Mouse (Mus musculus) c-Kit-positive CD71-positive TER-119-negative erythroid progenitor cells, embryonic 14.5 days (primary cell): ENCODE results near the gene Marveld3.

Source experiments
- DNase-seq: peaks from one replicate; pipeline ENCODE4 v3.0.0-alpha.2; 2013; ENCODE audit warnings: low read depth

The Marveld3 gene

GRCm38 (mm10) chr8:109964106-109964505 is 2.1 kb upstream of the Marveld3 start:
- no peak for DNase-seq

DNA sequence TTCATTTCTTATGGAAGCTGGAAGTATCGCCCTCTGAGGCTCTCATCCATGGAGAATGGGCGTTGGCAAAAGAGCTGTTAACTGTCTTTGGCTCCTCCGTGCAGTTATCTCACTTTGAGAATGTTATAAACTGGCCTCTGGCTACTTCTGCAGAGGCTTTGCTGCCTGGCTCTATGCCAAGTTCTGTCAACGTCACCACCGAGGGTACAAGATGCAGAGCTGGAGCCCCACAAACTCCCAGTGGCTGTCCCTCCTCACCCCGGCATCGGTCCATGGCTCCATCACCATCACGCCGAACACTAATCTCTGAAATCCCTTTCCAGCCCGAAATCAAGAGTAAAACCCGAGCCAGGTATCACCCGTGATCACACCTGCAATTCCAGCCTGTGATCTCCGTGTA is 1.4 kb upstream of the Marveld3 start:
- no peak for DNase-seq

GRCm38 (mm10) chr8:109962896-109963295 is 893 bp upstream of the Marveld3 start:
- DNase-seq = no peak

GRCm38 (mm10) chr8:109959112-109959511 is 2.9 kb downstream of the Marveld3 start:
- no peak for DNase-seq

GRCm38 (mm10) chr8:109958036-109958655 is 3.9 kb downstream of the Marveld3 start:
- no peak for DNase-seq

DNA sequence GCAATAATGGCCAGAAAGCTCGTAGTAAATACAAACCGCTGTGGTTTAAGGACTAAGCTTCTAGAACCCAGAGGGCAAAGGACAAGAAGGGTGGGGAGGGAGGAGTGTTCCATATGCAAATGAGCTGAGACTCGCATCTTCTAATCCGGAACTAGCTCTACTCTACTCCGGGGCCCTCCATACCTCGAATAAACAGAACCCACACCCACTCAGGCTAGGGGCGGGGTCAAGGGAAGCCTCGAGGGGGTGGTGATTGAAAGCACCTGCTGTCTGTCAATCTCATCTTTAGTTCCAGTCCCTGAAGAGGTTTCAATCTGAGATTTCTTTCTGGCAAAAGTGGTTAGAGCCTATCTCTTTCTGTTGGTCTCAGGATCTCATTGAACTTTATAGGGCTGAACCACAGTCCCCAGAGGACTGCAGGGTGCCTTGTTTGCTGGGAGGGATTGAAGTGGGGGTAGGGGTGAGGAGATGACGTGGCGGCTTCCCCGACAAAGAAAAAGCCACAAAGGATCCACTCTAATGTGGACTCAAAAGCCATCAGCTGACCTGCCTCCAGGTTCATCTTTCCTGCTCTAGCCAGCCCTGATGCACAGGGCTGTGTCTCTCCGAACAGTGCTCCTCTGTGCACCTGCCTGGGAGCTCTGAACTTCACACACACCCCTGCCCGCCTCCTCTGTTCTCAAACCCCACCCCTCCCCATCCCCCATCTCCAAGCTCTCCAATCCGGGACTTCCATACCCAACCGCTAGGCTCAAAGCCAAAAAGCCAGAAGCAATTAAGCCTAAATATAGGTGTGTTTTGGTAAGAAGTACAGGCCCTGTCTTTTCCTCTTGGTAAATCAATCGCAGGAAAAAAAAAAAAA is 4.6 kb downstream of the Marveld3 start:
- no peak for DNase-seq

GRCm38 (mm10) chr8:109954486-109954948 is 7.5 kb downstream of the Marveld3 start:
- DNase-seq = no peak

DNA sequence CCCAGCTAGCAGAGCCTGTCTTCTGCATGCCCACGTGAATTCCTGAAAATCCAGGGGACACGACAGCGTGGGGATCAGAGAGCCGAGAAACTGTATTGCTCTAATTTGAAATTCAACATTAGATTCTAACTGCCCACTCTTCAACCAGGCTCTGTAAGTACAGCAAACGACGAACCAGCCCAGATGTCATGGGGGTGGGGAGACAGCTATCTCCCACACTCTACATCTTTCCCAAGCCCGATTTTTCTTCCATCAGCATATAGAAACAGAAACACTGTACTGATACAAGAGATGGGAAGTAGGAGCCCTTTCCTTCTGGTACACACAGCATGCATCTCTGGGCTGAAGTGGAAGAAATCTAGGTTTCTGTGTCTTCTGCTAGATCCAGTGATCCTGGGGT is 9.8 kb downstream of the Marveld3 start:
- no peak for DNase-seq

DNA sequence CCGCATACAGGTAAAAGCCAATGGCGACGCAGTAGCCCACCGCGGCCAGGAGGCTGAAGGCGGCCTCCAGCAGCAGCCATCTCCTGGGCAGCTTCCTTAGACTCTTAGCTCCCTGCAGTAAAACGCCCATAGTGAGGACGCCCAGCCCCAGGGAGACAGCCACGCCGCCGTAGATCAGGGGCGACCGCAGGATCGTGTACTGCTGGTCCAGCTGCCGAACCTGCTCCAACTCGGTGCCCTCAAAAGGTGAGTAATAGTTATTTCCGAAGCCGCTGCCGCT is 13.8 kb downstream of the Marveld3 start:
- no peak for DNase-seq

- DNase-seq = no peak
These were observed 14.3 kb downstream of the Marveld3 start for GRCm38 (mm10) chr8:109947447-109948284.

DNA sequence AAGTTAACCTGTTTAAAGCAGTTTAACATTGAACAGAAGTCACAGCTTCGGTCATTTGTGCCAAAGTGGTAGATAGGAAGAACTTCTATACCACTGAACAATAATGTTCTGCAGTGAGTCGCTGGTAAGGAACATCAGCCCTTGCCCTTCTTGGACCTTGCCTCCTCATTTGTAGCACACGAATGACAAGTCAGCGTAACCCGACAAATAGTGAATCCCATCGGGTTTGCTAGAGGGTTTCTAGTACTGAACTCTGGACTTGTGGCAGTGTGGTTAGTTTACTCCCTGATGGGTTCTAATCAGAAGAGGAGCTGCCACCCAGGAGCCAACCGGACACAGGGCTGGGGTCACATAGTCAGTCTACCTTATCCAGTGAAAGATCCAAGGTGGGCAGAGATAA is 15.7 kb downstream of the Marveld3 start:
- DNase-seq = no peak

DNA sequence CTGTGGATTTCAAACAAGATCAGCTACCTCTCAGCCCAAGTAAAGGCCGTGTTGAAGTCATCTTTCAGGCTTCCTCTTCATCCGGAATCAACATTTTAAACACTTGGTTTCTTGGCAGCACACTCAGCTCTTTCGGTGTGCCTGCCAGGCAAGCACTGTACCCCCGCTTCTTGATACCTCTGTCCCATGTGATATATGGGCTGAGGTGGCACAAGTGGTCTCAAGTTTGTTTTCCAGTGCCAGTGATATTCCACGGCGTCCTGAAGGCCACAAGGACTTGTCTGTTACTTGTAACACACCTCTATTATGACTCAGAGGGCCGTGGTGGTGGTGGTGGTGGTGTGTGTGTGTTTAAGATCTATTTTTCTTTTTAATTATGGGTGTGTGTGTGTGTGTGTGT is 16.3 kb downstream of the Marveld3 start:
- DNase-seq = no peak

DNA sequence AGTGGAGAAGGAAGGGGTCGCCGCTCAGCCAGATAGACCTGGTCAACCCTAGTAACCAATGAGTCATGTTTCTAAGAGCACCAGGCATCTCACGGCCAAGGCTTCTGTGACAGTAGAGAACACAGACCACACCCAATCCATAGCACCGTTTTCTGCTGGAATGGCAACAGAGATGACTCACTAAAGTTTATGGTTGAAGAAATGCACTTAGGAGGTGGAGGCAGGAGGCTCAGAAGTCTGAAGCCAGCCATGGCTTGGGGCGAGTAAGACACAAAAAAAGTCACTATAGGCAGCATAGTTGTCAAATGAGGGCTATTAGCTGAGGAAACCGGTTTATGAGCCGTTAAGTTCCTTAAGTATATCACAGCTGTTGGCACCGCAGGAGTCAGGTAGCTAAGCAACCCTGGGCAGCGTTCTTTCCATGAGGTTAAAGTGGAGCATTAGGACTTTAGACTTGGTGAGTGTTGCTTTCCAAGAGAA is 16.8 kb downstream of the Marveld3 start:
- no peak for DNase-seq

DNA sequence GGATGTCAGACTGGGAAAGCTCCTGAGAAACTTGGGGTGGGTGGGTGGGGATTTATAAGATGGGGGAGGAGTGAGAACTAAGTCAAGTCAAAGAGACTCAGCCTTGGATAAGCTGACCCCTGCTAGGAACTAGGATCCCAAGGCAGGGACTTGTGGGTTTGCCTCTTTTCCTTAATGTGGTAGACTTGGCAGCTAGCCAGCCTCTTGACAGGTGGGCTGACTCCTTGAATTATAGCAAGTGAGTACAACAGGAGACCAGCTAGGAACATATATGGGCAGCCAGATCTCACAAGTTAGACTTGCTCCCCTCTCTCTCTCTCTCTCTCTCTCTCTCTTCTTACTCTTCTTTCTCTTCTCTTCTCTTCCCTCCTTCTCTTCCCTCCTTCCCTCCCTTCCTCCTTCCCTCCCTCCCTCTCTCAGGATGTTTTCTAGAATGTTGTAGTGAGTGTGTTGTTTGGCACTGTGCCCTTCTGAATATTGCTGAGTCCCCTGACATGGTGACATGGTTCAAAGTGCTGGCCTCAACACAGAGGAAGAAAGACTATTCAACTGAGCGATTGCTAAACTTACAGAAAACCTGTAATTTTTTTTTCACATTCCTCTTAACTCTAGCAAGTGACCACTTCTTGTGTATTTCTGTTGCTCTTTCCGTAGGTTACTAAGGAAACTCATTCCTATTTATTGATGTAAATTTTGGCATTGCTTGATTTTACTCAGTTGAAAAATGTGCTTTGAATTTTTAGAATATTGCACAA is 20.2 kb downstream of the Marveld3 start:
- no peak for DNase-seq

GRCm38 (mm10) chr8:109920406-109921390 is 41.3 kb downstream of the Marveld3 start:
- no peak for DNase-seq

DNA sequence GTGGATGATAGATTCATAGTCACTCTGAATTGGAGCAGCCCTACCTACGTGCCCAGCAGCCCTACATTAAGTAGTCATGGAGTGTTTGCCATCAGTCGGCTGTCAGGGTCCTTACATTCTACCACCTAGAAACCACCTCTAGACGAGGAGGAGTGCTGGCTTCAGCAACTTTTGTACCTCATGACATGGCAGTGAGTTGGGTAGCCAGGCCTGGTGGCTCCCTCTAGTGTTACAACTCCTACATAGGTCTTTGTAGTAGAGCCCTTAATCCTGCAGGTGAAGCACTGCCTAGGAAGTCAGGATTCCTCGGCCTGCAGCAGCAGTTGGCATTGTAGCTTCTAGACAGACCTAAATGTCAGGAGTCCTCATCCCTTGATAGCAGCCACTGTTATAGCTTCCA is 44.7 kb downstream of the Marveld3 start:
- DNase-seq = peak; percentile 40

DNA sequence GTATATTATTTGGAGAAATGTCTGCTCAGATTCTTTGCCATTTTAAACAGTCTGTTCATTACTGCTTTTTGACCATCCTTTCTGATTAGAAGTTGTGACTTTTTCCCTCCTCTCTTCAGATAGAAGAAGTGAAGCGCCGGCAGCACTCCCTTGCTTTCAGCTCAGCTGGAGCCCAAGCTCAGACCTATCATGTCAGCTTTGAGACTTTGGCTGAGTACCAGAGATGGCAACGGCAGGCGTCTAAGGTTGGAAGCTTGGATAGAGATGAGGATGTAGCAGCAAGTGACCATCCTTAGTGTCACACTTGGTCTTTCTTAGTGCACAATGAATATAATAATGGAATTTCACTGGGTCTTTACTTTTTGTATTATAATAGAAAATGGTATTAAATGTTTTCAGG is 54.6 kb downstream of the Marveld3 start:
- no peak for DNase-seq

DNA sequence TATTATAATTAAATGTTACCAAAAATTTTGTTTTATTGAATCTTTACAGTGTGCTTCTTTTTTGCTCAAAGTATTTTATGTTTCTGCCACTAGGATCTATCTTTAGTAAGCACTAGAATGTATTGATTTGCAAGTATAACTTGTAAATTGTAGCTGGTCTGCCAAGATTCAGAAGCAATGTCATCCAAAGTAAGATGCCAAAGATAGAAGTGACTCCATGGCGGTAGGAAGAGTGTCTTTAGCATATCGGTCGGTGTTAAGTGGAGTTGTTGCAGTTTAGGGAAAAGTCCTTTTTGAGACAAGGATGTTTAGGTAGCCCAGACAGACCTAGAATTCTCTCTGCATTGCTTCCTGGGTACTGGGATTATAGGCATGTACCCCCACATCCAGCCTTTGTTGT is 55.1 kb downstream of the Marveld3 start:
- DNase-seq = no peak

DNA sequence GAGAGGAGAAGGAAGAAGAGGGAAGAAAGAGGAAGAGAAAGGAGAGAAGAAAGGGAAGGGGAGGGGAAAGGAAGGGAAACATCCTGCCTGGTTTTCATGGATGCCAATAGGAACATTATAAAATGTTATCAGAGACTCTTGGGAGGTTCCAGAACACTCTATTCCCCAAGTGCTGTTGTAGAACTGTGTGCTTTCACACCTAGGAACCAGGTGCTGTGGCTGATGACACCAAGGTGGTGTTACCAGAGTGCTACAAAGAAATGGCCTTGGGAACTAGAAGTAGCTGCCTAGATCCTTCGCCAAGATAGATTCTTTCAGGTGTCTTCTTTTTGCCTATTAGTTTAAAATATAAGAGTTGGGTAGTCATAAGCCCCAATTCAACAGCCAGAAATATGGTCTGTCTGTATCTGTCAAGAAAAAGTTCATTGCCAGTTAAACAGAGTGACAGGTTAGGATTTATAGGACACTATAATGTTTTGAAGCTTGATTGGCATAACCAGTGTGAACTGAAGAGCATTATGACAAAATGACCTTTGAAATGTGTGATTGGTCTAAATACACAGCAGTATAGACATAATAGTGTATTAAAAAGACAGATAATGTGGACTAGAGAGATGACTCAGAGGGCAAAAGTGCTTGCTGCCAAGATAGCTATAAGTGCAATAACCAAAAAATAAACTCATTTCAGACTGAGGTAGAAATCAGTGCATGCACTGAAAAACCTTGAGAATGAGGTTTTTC is 56.9 kb downstream of the Marveld3 start:
- DNase-seq = no peak

GRCm38 (mm10) chr8:109903909-109904469 is 58.0 kb downstream of the Marveld3 start:
- no peak for DNase-seq
